Mouse (Mus musculus) G1E (cell line): ENCODE measurements at regions not wholly inside any gene's neighbourhood (a gene's known extent, or its start where the extent isn't known, plus 50 kb on each side); places are given as distances from the start of the nearest gene placed in this dataset.

Source experiments
- ATAC-seq: 2 replicates; pipeline ENCODE4 v1.8.0; 2016; ENCODE audit warnings: mild to moderate bottlenecking; ENCODE audit not compliant: insufficient number of reproducible peaks, poor library complexity, low FRiP score, severe bottlenecking; ENCODE audit errors: extremely low read depth
- DNase-seq: peaks from one replicate; pipeline ENCODE4 v3.0.0; 2012; ENCODE audit warnings: low spot score
- H3K27me3 ChIP-seq: 2 replicates; pipeline ENCODE4 v1.6.1; 2012; ENCODE audit warnings: mild to moderate bottlenecking, low read length, inconsistent platforms; ENCODE audit not compliant: insufficient read depth
- H3K36me3 ChIP-seq: replicated peaks from 2 replicates; pipeline ENCODE3; 2012; ENCODE audit warnings: mild to moderate bottlenecking, inconsistent platforms
- H3K4me1 ChIP-seq: 2 replicates; pipeline ENCODE4 v1.6.1; 2012; ENCODE audit warnings: low read depth, low read length, inconsistent platforms, mixed read lengths; ENCODE audit not compliant: insufficient read depth
- H3K4me3 ChIP-seq: 2 replicates; pipeline ENCODE4 v1.5.1; 2012; ENCODE audit warnings: low read depth, mild to moderate bottlenecking, inconsistent platforms, low read length, moderate library complexity, mixed read lengths
- H3K9me3 ChIP-seq: replicated peaks from 2 replicates; pipeline ENCODE4 v1.6.1; 2012; ENCODE audit warnings: inconsistent platforms
- CTCF ChIP-seq: IDR thresholded peaks from 2 replicates; pipeline ENCODE4 v1.5.1; 2012; ENCODE audit warnings: low read depth, low read length, inconsistent platforms, mixed read lengths
- GATA1 ChIP-seq: IDR thresholded peaks from 2 replicates; pipeline ENCODE4 v1.6.1; 2012; ENCODE audit warnings: borderline replicate concordance, low read length, inconsistent platforms, mixed read lengths
- GATA2 ChIP-seq: IDR thresholded peaks from 2 replicates; pipeline ENCODE4 v1.6.1; 2012; ENCODE audit warnings: low read depth, low read length, inconsistent platforms, borderline replicate concordance
- POLR2AphosphoS5 ChIP-seq: IDR thresholded peaks from 2 replicates; pipeline ENCODE4 v1.6.1; 2012; ENCODE audit warnings: low read depth, low read length, inconsistent platforms; ENCODE audit not compliant: insufficient replicate concordance
- TAL1 ChIP-seq: conservative IDR thresholded peaks from 2 replicates; pipeline ENCODE4 v1.6.1; 2012; ENCODE audit warnings: low read depth, low read length, inconsistent platforms, mixed read lengths

DNA sequence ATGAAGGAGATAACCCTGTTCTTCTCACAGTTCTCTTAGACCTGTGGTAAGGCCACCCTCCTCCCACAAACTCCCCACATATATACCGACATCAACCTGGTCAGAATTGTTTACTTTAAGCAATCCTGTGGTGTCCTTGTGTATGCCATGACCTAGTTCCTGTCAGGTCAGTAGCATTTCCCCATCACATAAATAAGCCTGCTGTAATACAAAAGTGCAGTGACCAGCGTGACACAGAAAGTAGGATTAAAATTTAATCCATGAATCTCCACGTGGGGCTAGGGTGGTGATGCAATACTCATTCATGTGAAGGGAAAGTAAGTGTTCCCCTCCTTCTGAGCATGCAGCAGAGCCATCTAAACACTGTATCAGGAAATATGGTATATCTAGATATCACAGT, 923.2 kb upstream of the Lrrc6 start:
- H3K9me3 ChIP-seq = no peaks in the 10 kb centered on the region
- H3K4me3 ChIP-seq = no peak overlapping the region
- H3K36me3 ChIP-seq = no peaks in the 10 kb centered on the region
- ATAC-seq (no peak), DNase-seq (no peak)
- peaks cover 22% of the 10 kb centered on the region for H3K27me3 ChIP-seq
- TF ChIP-seq TAL1 = no peak
- TF ChIP-seq POLR2AphosphoS5 = no peak
- no peak for TF ChIP-seq GATA2
- TF ChIP-seq GATA1 = no peak
- TF ChIP-seq CTCF = no peak
- no peaks in the 10 kb centered on the region for H3K4me1 ChIP-seq

DNA sequence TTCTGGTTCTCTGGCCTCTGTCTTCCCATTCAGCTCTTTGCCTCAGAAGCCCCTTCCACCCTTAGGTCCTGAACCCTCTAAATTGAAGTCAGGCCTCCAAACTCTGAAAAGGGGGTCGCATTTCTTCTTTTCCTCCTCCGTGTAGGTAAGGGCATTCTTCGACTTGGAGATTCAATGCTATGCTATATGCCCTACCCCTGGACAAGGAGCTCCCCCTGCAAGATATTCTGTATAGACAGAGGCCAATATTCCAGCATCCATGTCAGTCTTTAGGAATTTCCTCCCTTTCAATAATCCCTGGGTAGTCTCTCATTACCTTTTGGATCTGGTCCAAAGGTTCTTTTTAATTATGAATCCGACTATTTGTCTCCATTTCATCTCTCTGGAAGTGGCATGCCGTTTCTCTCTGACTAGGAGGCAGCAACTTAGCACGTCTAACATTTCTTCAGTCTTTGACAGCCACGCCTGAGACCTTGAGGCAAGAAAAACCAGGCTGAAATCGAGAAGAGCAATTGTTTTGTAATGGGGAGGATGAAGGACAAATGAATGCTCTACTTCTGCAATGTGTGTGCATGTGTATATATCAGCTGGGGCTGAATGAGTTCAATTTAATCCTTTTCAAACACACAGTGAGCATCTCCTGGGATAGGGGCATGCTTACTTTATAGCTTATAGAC, 921.7 kb upstream of the Lrrc6 start:
- Histone ChIP-seq H3K4me1 (no peaks in the 10 kb centered on the region), H3K4me3 (no peak overlapping the region), H3K9me3 (no peaks in the 10 kb centered on the region), H3K27me3 (peaks cover 22% of the 10 kb centered on the region), H3K36me3 (no peaks in the 10 kb centered on the region)
- DNase-seq (no peak), ATAC-seq (no peak)
- TF ChIP-seq CTCF (no peak), GATA1 (no peak)

DNA sequence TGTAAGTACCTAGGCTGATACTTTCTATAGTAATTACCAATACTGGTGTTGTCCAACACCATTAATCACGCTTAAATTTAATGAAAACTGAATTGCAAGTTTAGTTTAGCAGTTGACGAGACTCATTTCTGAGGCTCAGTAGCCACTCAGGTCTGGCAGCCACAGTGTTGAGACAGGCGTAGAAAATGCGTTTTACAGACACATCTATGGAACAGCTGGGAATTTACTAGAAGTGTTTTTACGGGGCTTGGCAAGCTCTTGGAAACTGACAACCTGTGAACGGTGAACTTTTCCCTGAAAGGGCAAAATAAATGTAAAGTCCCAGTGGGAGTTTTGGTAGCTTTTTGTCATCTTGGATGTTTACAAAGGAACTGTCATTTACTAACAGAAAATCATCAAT, 920.1 kb upstream of the Lrrc6 start:
- TF ChIP-seq POLR2AphosphoS5 = no peak
- no peak for TF ChIP-seq CTCF
- no peak for TF ChIP-seq TAL1
- no peak for TF ChIP-seq GATA2
- no peak for TF ChIP-seq GATA1
- no peak for ATAC-seq
- no peak for DNase-seq
- H3K4me1 ChIP-seq = no peaks in the 10 kb centered on the region
- H3K27me3 ChIP-seq = peaks cover 13% of the 10 kb centered on the region; the same call in 1 of the 2 replicates
- no peak overlapping the region for H3K4me3 ChIP-seq
- no peaks in the 10 kb centered on the region for H3K9me3 ChIP-seq
- H3K36me3 ChIP-seq = no peaks in the 10 kb centered on the region

DNA sequence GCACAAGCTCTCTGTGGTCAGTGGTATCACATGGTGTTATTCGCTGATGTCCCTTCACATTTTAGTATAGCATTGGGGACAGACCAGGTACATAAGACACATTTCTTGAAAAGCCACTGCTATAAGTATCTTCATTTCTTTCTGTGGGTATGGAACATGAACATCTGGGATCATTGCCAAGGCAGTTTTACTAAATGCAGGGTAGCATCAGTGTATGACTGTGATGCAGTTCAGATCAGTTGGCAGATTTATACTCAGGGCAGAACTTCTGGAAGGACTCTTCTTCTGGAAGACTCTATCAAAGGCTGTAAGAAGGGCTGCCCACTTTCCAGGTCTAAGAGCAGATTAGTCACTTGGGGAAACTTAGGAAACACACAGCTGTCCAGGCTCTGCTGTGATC, 919.0 kb upstream of the Lrrc6 start:
- Histone ChIP-seq H3K27me3 (peaks cover 13% of the 10 kb centered on the region; the same call in 1 of the 2 replicates), H3K4me3 (no peak overlapping the region), H3K9me3 (no peaks in the 10 kb centered on the region), H3K36me3 (no peaks in the 10 kb centered on the region), H3K4me1 (no peaks in the 10 kb centered on the region)
- DNase-seq (no peak), ATAC-seq (no peak)
- TF ChIP-seq GATA2 = no peak
- TF ChIP-seq TAL1 = no peak
- TF ChIP-seq POLR2AphosphoS5 = no peak
- no peak for TF ChIP-seq CTCF
- TF ChIP-seq GATA1 = no peak

DNA sequence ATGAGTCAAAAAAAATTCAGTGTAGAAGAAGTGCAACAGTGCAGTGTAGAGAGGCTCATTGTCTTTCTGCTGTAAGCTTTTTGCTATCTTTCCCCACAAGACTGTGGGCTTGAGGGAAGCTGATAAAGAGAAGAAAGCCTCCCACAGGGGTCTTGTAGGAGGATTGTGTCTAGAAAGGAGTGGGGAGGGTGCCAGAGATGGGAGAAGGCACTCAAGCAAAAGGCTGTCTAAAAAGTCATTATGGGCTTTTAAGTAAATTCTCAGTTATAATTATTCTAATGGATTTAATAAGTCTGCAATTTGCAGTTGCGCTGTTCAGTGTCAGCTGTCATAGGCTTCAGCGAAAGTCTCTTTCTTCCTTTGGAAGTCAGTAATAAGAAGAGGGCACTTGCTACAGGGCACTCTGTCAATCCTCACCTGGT, 917.0 kb upstream of the Lrrc6 start:
- ATAC-seq (no peak), DNase-seq (no peak)
- TF ChIP-seq GATA1 (no peak), CTCF (no peak), GATA2 (no peak), POLR2AphosphoS5 (no peak), TAL1 (no peak)
- H3K4me3 ChIP-seq = no peak overlapping the region
- peaks cover 13% of the 10 kb centered on the region; the same call in 1 of the 2 replicates for H3K27me3 ChIP-seq
- H3K9me3 ChIP-seq = no peaks in the 10 kb centered on the region
- no peaks in the 10 kb centered on the region for H3K36me3 ChIP-seq
- H3K4me1 ChIP-seq = no peaks in the 10 kb centered on the region

DNA sequence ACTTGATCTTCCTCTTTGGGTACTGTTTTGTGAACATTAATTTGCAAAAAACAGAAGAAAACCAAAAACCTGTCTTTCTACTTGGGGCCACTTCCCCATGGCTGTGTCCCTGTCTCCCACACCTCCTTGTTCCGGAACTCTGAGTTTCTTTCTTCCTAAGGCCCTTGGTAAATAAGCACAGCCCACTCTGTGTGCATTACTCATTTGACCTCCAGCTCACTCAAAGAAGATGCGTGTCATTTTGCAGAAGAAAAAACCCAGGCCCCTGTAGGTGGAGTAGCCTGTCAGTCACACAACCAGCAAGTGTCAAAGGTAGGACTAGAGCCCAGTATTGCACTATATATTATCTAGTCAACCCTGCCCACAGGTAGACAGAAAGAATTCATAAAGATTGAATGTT, 915.1 kb upstream of the Lrrc6 start:
- peaks cover 3% of the 10 kb centered on the region; the same call in 1 of the 2 replicates for H3K27me3 ChIP-seq
- no peaks in the 10 kb centered on the region for H3K4me1 ChIP-seq
- H3K4me3 ChIP-seq = no peak overlapping the region
- no peak for ATAC-seq
- TF ChIP-seq POLR2AphosphoS5 (no peak), GATA2 (no peak), CTCF (no peak), GATA1 (no peak), TAL1 (no peak)
- no peak for DNase-seq
- no peaks in the 10 kb centered on the region for H3K9me3 ChIP-seq
- H3K36me3 ChIP-seq = no peaks in the 10 kb centered on the region

GRCm38 (mm10) chr15:67414371-67414930, 913.7 kb upstream of the Lrrc6 start:
- Histone ChIP-seq H3K9me3 (no peaks in the 10 kb centered on the region), H3K36me3 (no peaks in the 10 kb centered on the region), H3K4me1 (no peaks in the 10 kb centered on the region), H3K27me3 (peaks cover 2% of the 10 kb centered on the region; the same call in 1 of the 2 replicates), H3K4me3 (no peak overlapping the region)
- DNase-seq (no peak), ATAC-seq (no peak)
- TF ChIP-seq TAL1 (no peak), CTCF (no peak), GATA1 (no peak), POLR2AphosphoS5 (no peak), GATA2 (no peak)
